8 mouse cellular contexts compared by ENCODE assay signal in genomic region chr7:127513016-127513390, GRCm38 (mm10). TPM values are rescaled to one million over a fixed set of nuclear protein-coding genes. Genes with fewer than 3 reads are reported as not detected.
A peak's percentile ranks its signal among the peaks of the same experiment; 100 is the strongest.
DNase-seq lines count a peak whose midpoint lies in the region; ATAC-seq and TF ChIP-seq lines count a peak whose summit lies in the region.

No protein-coding gene starts in this region.

- no peak for TF ChIP-seq CTCF in CH12.LX (conservative IDR thresholded peaks at IDR 0.05 in 1 of 2, IDR thresholded peaks at IDR 0.05 in 1 of 2; ENCODE audit: low read depth in 2 of 2, low read length in 2 of 2)
- no peak for TF ChIP-seq CTCF in hindbrain, postnatal 0 days (IDR thresholded peaks at IDR 0.05; ENCODE audit: low read depth)
- TF ChIP-seq CTCF in stomach, postnatal 0 days (IDR thresholded peaks at IDR 0.05; ENCODE audit: low read depth), result no peak

- peak overlapping the region; percentile 99 for H3K9ac ChIP-seq in CH12.LX (ENCODE audit: insufficient read depth, low read depth)
- H3K9ac ChIP-seq in embryonic facial prominence, embryonic 13.5 days, result peak overlapping the region; percentile 86
- peak overlapping the region; percentile 93; the same call in 1 of the 2 replicates for H3K9ac ChIP-seq in hindbrain, postnatal 0 days (replicated peaks; ENCODE audit: low read length)
- H3K9ac ChIP-seq in stomach, postnatal 0 days (ENCODE audit: low read length), result peak overlapping the region; percentile 90; the same call in 1 of the 2 replicates

- no peak for TF ChIP-seq EP300 in CH12.LX (IDR thresholded peaks at IDR 0.05; ENCODE audit: low read length)
- TF ChIP-seq EP300 in stomach, postnatal 0 days (optimal IDR thresholded peaks at IDR 0.05), result peak; percentile 9

- H3K4me3 ChIP-seq in CH12.LX (replicated peaks in 1 of 3; ENCODE audit: low read depth in 2 of 3, low read length in 2 of 3, poor library complexity in 1 of 3), result peak overlapping the region; percentile 76 to 100 (median 77)
- H3K4me3 ChIP-seq in embryonic facial prominence, embryonic 13.5 days, result peak overlapping the region; percentile 77
- H3K4me3 ChIP-seq in hindbrain, postnatal 0 days (ENCODE audit: low read length), result peak overlapping the region; percentile 83
- H3K4me3 ChIP-seq in stomach, postnatal 0 days (ENCODE audit: low read depth, low read length), result peak overlapping the region; percentile 72

- TF ChIP-seq POLR2A in CH12.LX (IDR thresholded peaks at IDR 0.05; ENCODE audit: low read depth, low read length), result no peak

- peak overlapping the region; percentile 98 for H3K4me2 ChIP-seq in CH12.LX (ENCODE audit: insufficient read depth, low read depth, poor library complexity, severe bottlenecking)
- peak overlapping the region; percentile 64 for H3K4me2 ChIP-seq in embryonic facial prominence, embryonic 13.5 days
- H3K4me2 ChIP-seq in hindbrain, postnatal 0 days (ENCODE audit: low read depth, low read length), result peak overlapping the region; percentile 57
- H3K4me2 ChIP-seq in stomach, postnatal 0 days (replicated peaks; ENCODE audit: low read depth), result peak overlapping the region; percentile 64

- H3K9me3 ChIP-seq in CH12.LX (replicated peaks; ENCODE audit: low read length), result no peaks in the 10 kb centered on the region
- no peaks in the 10 kb centered on the region for H3K9me3 ChIP-seq in embryonic facial prominence, embryonic 13.5 days
- H3K9me3 ChIP-seq in hindbrain, postnatal 0 days (ENCODE audit: low read length), result no peaks in the 10 kb centered on the region
- no peaks in the 10 kb centered on the region for H3K9me3 ChIP-seq in stomach, postnatal 0 days (ENCODE audit: control insufficient read depth, low read length)

- peaks cover 4 to 25% of the 10 kb centered on the region in 2 experiments for H3K4me1 ChIP-seq in CH12.LX (ENCODE audit: control insufficient read depth in 1 of 2, insufficient read depth in 2 of 2)
- peaks cover 15% of the 10 kb centered on the region for H3K4me1 ChIP-seq in embryonic facial prominence, embryonic 13.5 days
- H3K4me1 ChIP-seq in hindbrain, postnatal 0 days (ENCODE audit: insufficient read depth, low read length), result 0 out of 2 replicates have a peak, but pooled peaks cover 6% of the 10 kb centered on the region
- H3K4me1 ChIP-seq in stomach, postnatal 0 days (replicated peaks; ENCODE audit: control insufficient read depth, insufficient read depth), result no peaks in the 10 kb centered on the region

- dilution Hi-C loops in CH12.LX (cut with MboI; ENCODE audit: extremely low pct_ligation_motif_present, extremely low pct_unique_long_range_greater_than_20kb, low sequenced_read_pairs), result no loop called here

- 34% methylated on average over 8 of the region's 8 CpGs for WGBS in embryonic facial prominence, embryonic 13.5 days
- WGBS in hindbrain, postnatal 0 days, result 41% methylated on average over 8 of the region's 8 CpGs
- 19% methylated on average over 8 of the region's 8 CpGs for WGBS in stomach, postnatal 0 days

- peak overlapping the region; percentile 28; the same call in 1 of the 2 replicates for H3K27ac ChIP-seq in CH12.LX (ENCODE audit: insufficient read depth, low read depth)
- peak overlapping the region; percentile 98 for H3K27ac ChIP-seq in embryonic facial prominence, embryonic 13.5 days
- H3K27ac ChIP-seq in hindbrain, postnatal 0 days, result peak overlapping the region; percentile 99
- H3K27ac ChIP-seq in stomach, postnatal 0 days (replicated peaks), result peak overlapping the region; percentile 98

- H3K79me2 ChIP-seq in CH12.LX (replicated peaks; ENCODE audit: control insufficient read depth, extremely low read depth, insufficient read depth, poor library complexity, severe bottlenecking), result peaks cover 52% of the 10 kb centered on the region

- in situ Hi-C loops in CH12.LX (cut with MboI; ENCODE audit: low pct_ligation_motif_present, low pct_unique_long_range_greater_than_20kb, low sequenced_read_pairs), result no loop called here

- DNase-seq in gastrocnemius, postnatal 14 days, result peak; percentile 7
- no peak for DNase-seq in gastrocnemius, postnatal 36 days
- DNase-seq in CH12.LX (ENCODE audit: extremely low read depth), result no peak
- DNase-seq in hindbrain, postnatal 0 days (ENCODE audit: low spot score), result no peak
- peak; percentile 22 for DNase-seq in lung, postnatal 14 days
- DNase-seq in stomach, postnatal 0 days (ENCODE audit: low spot score), result no peak
- no peak for DNase-seq in embryo, embryonic 10 days (ENCODE audit: low spot score)

- ATAC-seq in embryonic facial prominence, embryonic 13.5 days (ENCODE audit: insufficient number of reproducible peaks, insufficient read depth, low FRiP score, low TSS enrichment, low read depth), result no peak
- ATAC-seq in hindbrain, postnatal 0 days, result no peak
- ATAC-seq in stomach, postnatal 0 days (ENCODE audit: low FRiP score, low TSS enrichment), result peak; percentile 21; the same call in 1 of the 2 replicates

- peaks cover 24 to 40% of the 10 kb centered on the region in 2 experiments for H3K36me3 ChIP-seq in CH12.LX (replicated peaks in 1 of 2; ENCODE audit: control insufficient read depth in 1 of 2, insufficient read depth in 1 of 2, low read length in 1 of 2)
- H3K36me3 ChIP-seq in embryonic facial prominence, embryonic 13.5 days, result peaks cover 31% of the 10 kb centered on the region
- H3K36me3 ChIP-seq in hindbrain, postnatal 0 days (ENCODE audit: insufficient read depth, low read length), result peaks cover 20% of the 10 kb centered on the region; the same call in 1 of the 2 replicates
- peaks cover 6% of the 10 kb centered on the region; the same call in 1 of the 2 replicates for H3K36me3 ChIP-seq in stomach, postnatal 0 days (ENCODE audit: control insufficient read depth, insufficient read depth, low read length)

- H3K27me3 ChIP-seq in CH12.LX (replicated peaks), result no peaks in the 10 kb centered on the region
- no peaks in the 10 kb centered on the region for H3K27me3 ChIP-seq in embryonic facial prominence, embryonic 13.5 days
- no peaks in the 10 kb centered on the region for H3K27me3 ChIP-seq in hindbrain, postnatal 0 days (ENCODE audit: insufficient read depth, low read length)
- H3K27me3 ChIP-seq in stomach, postnatal 0 days (ENCODE audit: control insufficient read depth, insufficient read depth, low read length), result no peaks in the 10 kb centered on the region

- TF ChIP-seq RAD21 in CH12.LX (IDR thresholded peaks at IDR 0.05; ENCODE audit: low read depth, low read length), result no peak

- intact Hi-C loops in gastrocnemius, postnatal 14 days (cut with DNase I; ENCODE audit: low total_unique reads), result no loop called here
- intact Hi-C loops in gastrocnemius, postnatal 36 days (cut with DNase I), result loop anchor here (2.0 kb wide), 1 partner anchor 60 kb away; the partner anchor contains the start of gene Phkg2

RNA-seq across cellular contexts. Expression of gene Srcap, which starts 1.2 kb away (rescaled TPM):
- 10 to 100 TPM; 45.4 to 46.3 TPM for total RNA-seq in gastrocnemius, postnatal 14 days (2021)
- total RNA-seq in gastrocnemius, postnatal 36 days (2021), result 10 to 100 TPM; 43.7 to 51.0 TPM
- total RNA-seq in CH12.LX (2012; rRNA removed) (18.5 and 19.9 TPM in 2 replicates), CH12.LX (2014; rRNA removed) (3.4 and 4.1 TPM in 2 replicates)
- 22.2 and 28.1 TPM in 2 replicates for polyA plus RNA-seq in CH12.LX (2012; ENCODE audit: insufficient read length, low read depth)
- 52.1 and 55.6 TPM in 2 replicates for polyA plus RNA-seq in embryonic facial prominence, embryonic 13.5 days (2015; fragmentation: Nextera tagmentation; extraction: Ambion mirVana)
- 49.0 and 174 TPM in 2 replicates for total RNA-seq in hindbrain, postnatal 0 days (2014; rRNA removed)
- polyA plus RNA-seq in hindbrain, postnatal 0 days (2015; fragmentation: Nextera tagmentation; extraction: Ambion mirVana), result 29.4 and 29.7 TPM in 2 replicates
- 13.0 TPM in 2 replicates for polyA plus RNA-seq in stomach, postnatal 0 days (2015; fragmentation: Nextera tagmentation; extraction: Ambion mirVana)

RNA-seq across cellular contexts. Expression of gene Gm42715, which starts 6.4 kb away (rescaled TPM):
- 1 to 10 TPM; 8.4 to 8.5 TPM for total RNA-seq in gastrocnemius, postnatal 14 days (2021)
- total RNA-seq in gastrocnemius, postnatal 36 days (2021), result 1 to 10 TPM; 4.2 to 5.4 TPM
- total RNA-seq in CH12.LX (2012; rRNA removed), result 12.0 and 12.7 TPM in 2 replicates
- total RNA-seq in CH12.LX (2014; rRNA removed), result 2.0 and 5.8 TPM in 2 replicates
- polyA plus RNA-seq in CH12.LX (2012; ENCODE audit: insufficient read length, low read depth), result 13.6 and 14.1 TPM in 2 replicates
- 18.6 and 19.0 TPM in 2 replicates for polyA plus RNA-seq in embryonic facial prominence, embryonic 13.5 days (2015; fragmentation: Nextera tagmentation; extraction: Ambion mirVana)
- 18.9 and 27.6 TPM in 2 replicates for total RNA-seq in hindbrain, postnatal 0 days (2014; rRNA removed)
- polyA plus RNA-seq in hindbrain, postnatal 0 days (2015; fragmentation: Nextera tagmentation; extraction: Ambion mirVana), result 11.1 and 11.2 TPM in 2 replicates
- 6.1 and 6.4 TPM in 2 replicates for polyA plus RNA-seq in stomach, postnatal 0 days (2015; fragmentation: Nextera tagmentation; extraction: Ambion mirVana)

RNA-seq across cellular contexts. Expression of gene Fbrs, which starts 34.0 kb away (rescaled TPM):
- total RNA-seq in gastrocnemius, postnatal 14 days (2021), result 10 to 100 TPM; 20.0 to 24.1 TPM
- 10 to 100 TPM; 15.0 to 24.6 TPM for total RNA-seq in gastrocnemius, postnatal 36 days (2021)
- 14.4 and 15.4 TPM in 2 replicates for total RNA-seq in CH12.LX (2012; rRNA removed)
- total RNA-seq in CH12.LX (2014; rRNA removed), result 5.6 and 6.7 TPM in 2 replicates
- polyA plus RNA-seq in CH12.LX (2012; ENCODE audit: insufficient read length, low read depth), result 63.9 and 66.7 TPM in 2 replicates
- 12.2 and 15.3 TPM in 2 replicates for polyA plus RNA-seq in embryonic facial prominence, embryonic 13.5 days (2015; fragmentation: Nextera tagmentation; extraction: Ambion mirVana)
- total RNA-seq in hindbrain, postnatal 0 days (2014; rRNA removed), result 36.6 and 40.7 TPM in 2 replicates
- 10.4 and 12.1 TPM in 2 replicates for polyA plus RNA-seq in hindbrain, postnatal 0 days (2015; fragmentation: Nextera tagmentation; extraction: Ambion mirVana)
- 8.7 and 9.3 TPM in 2 replicates for polyA plus RNA-seq in stomach, postnatal 0 days (2015; fragmentation: Nextera tagmentation; extraction: Ambion mirVana)

RNA-seq across cellular contexts. Expression of gene Tmem265, which starts 48.2 kb away (rescaled TPM):
- total RNA-seq in gastrocnemius, postnatal 14 days (2021), result not detected
- not detected for total RNA-seq in gastrocnemius, postnatal 36 days (2021)
- total RNA-seq in CH12.LX (2012; rRNA removed) (0.93 TPM in 1 of 2 replicates, not detected in the other), CH12.LX (2014; rRNA removed) (2.3 and 3.0 TPM in 2 replicates)
- polyA plus RNA-seq in CH12.LX (2012; ENCODE audit: insufficient read length, low read depth), result not detected in 2 replicates
- polyA plus RNA-seq in embryonic facial prominence, embryonic 13.5 days (2015; fragmentation: Nextera tagmentation; extraction: Ambion mirVana), result 7.0 and 8.1 TPM in 2 replicates
- 5.7 and 20.5 TPM in 2 replicates for total RNA-seq in hindbrain, postnatal 0 days (2014; rRNA removed)
- 7.1 and 9.2 TPM in 2 replicates for polyA plus RNA-seq in hindbrain, postnatal 0 days (2015; fragmentation: Nextera tagmentation; extraction: Ambion mirVana)
- 22.7 and 24.3 TPM in 2 replicates for polyA plus RNA-seq in stomach, postnatal 0 days (2015; fragmentation: Nextera tagmentation; extraction: Ambion mirVana)

RNA-seq across cellular contexts. Expression of gene Prr14, which starts 53.6 kb away (rescaled TPM):
- 10 to 100 TPM; 17.2 to 19.4 TPM for total RNA-seq in gastrocnemius, postnatal 14 days (2021)
- 10 to 100 TPM; 14.7 to 19.3 TPM for total RNA-seq in gastrocnemius, postnatal 36 days (2021)
- total RNA-seq in CH12.LX (2012; rRNA removed) (10.4 and 11.3 TPM in 2 replicates), CH12.LX (2014; rRNA removed) (6.7 and 7.6 TPM in 2 replicates)
- 26.2 and 31.3 TPM in 2 replicates for polyA plus RNA-seq in CH12.LX (2012; ENCODE audit: insufficient read length, low read depth)
- polyA plus RNA-seq in embryonic facial prominence, embryonic 13.5 days (2015; fragmentation: Nextera tagmentation; extraction: Ambion mirVana), result 46.0 and 48.3 TPM in 2 replicates
- 57.2 and 58.5 TPM in 2 replicates for total RNA-seq in hindbrain, postnatal 0 days (2014; rRNA removed)
- 27.0 and 31.4 TPM in 2 replicates for polyA plus RNA-seq in hindbrain, postnatal 0 days (2015; fragmentation: Nextera tagmentation; extraction: Ambion mirVana)
- 30.4 and 36.5 TPM in 2 replicates for polyA plus RNA-seq in stomach, postnatal 0 days (2015; fragmentation: Nextera tagmentation; extraction: Ambion mirVana)

Comparison
In these comparisons a context has a peak if more than half of its experiments do, and no peak if none do; other contexts are left out.
1. DNase-seq: peak in gastrocnemius, postnatal 14 days (single experiment) and lung, postnatal 14 days (single experiment); none in gastrocnemius, postnatal 36 days (0 of 2), CH12.LX (single experiment), hindbrain, postnatal 0 days (single experiment), stomach, postnatal 0 days (single experiment) and embryo, embryonic 10 days (single experiment).
2. H3K27ac ChIP-seq: peak in every context shown above with its lines; median percentile 99 in hindbrain, postnatal 0 days; 98 in embryonic facial prominence, embryonic 13.5 days; 98 in stomach, postnatal 0 days; 28 in CH12.LX.
3. Peak in every context shown above with its lines, with median percentiles within 50 percentile points of each other: H3K4me2 ChIP-seq, H3K4me3 ChIP-seq and H3K9ac ChIP-seq.